Mouse (Mus musculus): ENCODE results near the gene Polr3f.

DNA sequence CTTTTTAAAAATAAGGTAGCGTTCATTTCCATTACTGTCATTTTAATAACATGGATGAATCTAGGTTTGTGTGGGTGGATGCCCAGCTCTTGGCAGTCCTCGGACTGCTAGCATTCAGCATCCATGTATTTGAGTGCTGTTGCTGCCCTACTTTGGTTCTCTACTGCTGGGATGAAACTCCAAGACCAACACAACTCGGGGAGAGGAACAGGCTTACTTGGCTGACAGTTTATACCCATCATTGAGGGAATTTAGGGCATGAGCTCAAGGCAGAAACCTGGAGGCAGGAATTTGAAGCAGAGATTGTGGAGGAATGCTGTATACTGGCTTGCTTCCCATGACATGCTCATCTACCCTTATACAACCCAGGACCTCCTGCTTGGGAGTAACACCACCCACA lies 12.9 kb upstream of the Polr3f start:
- no peak for TF ChIP-seq POLR2A (IDR thresholded peaks at IDR 0.05; ENCODE audit: extremely low read depth, insufficient read depth, low read length)
- no peak for TF ChIP-seq CTCF (IDR thresholded peaks at IDR 0.05; ENCODE audit: low read depth, low read length)

Data from liver, adult 2 months (tissue).